Mouse (Mus musculus) embryonic stem cell, embryonic (primary cell): ENCODE measurements around the gene Cyp2w1.

Experiments used
- CTCF ChIA-PET, 4 experiments: fragments of 300-600 bp in 2 of 4; fragments of 350-600 bp in 2 of 4; sonication (Branson Sonifier 250); formaldehyde crosslinking; loops; one replicate each; lab custom pipeline; 2022; ENCODE audit warnings: inconsistent platforms in 2 of 4; lab: Charles Lee
- POLR2A ChIA-PET, 4 experiments: fragments of 300-600 bp in 2 of 4; fragments of 350-600 bp in 2 of 4; sonication (Branson Sonifier 250); formaldehyde crosslinking; loops; one replicate each; lab custom pipeline; 2022; ENCODE audit warnings: antibody characterized with exemption in 4 of 4, inconsistent platforms in 1 of 4; lab: Charles Lee

The Cyp2w1 gene

DNA sequence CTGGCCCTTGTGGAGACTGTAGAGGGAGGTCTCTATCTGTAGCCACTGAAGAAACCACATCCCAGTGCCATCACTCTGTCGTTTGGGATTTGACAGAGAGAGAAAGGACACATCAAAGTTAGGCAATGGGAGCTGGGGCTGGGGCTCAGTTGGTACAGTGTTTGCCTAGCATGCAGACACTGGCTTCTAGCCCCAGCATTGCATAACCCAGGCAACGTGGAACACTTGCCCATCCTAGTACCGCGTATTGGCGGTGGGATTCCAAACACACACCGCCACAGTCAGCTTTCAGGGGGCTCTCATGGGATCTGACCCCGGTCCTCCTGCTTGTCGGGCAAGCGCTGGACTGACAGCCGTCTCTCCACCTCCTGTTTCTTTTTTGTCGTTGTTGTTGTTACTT is 14.1 kb downstream of the Cyp2w1 start:
- CTCF ChIA-PET: interaction anchor here in 2 of 4 experiments (0.7 to 1.5 kb wide), 4 partner anchors 13 to 35 kb away, joined by 3 to 5 read pairs (median 3); no protein-coding TSS in a partner anchor
- POLR2A ChIA-PET: interaction anchor here in 2 of 4 experiments (1.2 to 1.4 kb wide), 3 partner anchors 14 to 69 kb away, joined by 3 read pairs; no protein-coding TSS in a partner anchor

DNA sequence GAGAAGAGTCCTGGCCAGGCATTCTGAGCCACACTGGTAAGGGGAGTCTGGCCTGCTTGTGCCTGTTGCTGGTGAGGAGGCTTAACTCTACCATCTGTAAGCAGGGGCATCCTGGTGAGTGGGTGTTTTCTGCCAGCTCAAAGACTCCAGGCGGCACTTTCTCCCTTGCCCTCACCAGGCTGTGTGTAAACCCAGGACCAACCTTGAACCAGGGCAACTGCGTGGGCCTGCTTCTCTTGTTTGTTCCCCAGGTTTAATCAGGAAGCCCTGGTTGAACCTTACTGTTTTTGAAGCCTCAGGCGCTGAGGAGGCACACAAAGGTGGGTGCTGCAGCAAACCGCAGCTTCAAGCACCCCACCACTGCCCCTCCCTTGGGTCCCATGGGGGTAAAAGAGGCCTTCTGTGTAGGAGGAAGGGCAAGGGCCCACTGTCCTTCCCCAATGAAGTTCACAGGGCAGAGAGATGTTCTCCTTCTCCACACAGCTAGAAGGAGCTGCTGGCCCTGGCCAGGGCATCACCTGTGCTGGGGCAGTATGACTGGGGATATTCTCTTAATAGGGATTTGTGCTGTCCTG is 15.6 kb downstream of the Cyp2w1 start:
- CTCF ChIA-PET: interaction anchor here in 2 of 4 experiments (0.6 to 1.5 kb wide), 3 partner anchors 27 to 37 kb away, joined by 3 to 5 read pairs (median 3); no protein-coding TSS in a partner anchor
- POLR2A ChIA-PET: interaction anchor here in 3 of 4 experiments (0.5 to 3.5 kb wide), 8 partner anchors 10 to 1818 kb away, joined by 3 to 13 read pairs (median 3); partner anchors contain the start of genes Get4 (in 1 of the 3) and Gpr146 (in 1 of the 3)

DNA sequence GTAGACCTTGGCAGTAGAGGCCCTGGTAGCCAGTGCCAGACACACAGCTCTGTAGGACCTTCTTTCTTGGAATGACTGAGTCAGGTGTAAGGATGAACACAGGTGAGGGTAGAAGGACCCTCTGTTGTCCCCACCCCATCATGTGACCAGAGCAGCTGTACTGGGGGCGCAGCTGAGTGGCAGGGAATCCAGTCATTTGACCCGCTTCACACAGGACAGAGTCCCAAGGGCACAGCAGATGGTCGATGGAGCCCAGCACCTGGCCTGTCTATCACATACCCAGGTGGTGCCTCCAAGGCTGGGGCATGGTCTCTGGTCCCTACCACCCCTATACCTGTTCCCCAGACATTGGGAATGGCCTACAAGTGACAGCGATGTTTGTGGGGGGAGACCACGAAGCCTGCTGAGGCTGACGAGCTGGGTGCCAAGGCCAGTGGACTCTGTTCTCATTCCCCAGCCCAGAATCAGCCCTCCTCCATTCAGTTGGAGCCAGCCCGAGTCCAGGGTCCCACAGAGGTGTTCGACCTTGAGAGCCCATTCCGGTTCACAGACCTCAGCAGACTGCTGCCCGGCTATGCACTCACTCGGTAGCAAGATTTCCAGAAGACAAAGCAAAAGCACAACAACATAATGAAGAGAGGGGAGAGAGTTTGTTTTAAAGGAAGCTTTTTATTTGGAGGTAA is 16.4 kb downstream of the Cyp2w1 start:
- POLR2A ChIA-PET: interaction anchor here in 2 of 4 experiments (0.5 to 3.5 kb wide), 7 partner anchors 10 to 179 kb away, joined by 3 to 13 read pairs (median 3); partner anchors contain the start of genes Get4 (in 1 of the 2) and Gpr146 (in 1 of the 2)
- CTCF ChIA-PET: interaction anchor here in 2 of 4 experiments (0.6 to 1.2 kb wide), 2 partner anchors 29 to 121 kb away, joined by 4 to 5 read pairs; no protein-coding TSS in a partner anchor

DNA sequence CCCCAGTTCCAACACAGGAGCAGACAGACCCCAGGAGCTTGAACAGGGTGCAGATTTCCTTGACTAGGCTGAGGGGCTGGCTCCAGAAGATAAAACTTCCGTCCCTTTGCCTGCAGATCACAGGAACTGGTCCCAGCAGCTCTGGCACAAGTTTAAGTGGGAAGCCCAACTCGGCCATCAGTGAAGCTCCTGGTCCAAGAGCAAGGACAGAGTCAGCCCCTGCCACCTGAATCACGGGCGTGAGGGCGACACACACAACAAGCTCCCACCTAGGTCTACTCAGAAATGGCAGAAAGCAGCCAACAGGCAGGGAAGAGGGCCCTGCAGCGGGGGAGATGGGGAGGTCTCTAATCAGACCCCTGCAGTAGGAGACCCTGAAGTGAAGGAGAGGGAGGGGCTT is 17.9 kb downstream of the Cyp2w1 start:
- ChIA-PET CTCF (interaction anchor here (0.6 to 2.0 kb wide), 10 partner anchors 12 to 376 kb away, joined by 3 to 6 read pairs (median 3); no protein-coding TSS in a partner anchor), POLR2A (interaction anchor here in 3 of 4 experiments (0.5 to 3.5 kb wide), 17 partner anchors 8 to 374 kb away, joined by 3 to 14 read pairs (median 3); partner anchors contain the start of genes Gpr146 (in 1 of the 3) and Sun1 (in 1 of the 3))

DNA sequence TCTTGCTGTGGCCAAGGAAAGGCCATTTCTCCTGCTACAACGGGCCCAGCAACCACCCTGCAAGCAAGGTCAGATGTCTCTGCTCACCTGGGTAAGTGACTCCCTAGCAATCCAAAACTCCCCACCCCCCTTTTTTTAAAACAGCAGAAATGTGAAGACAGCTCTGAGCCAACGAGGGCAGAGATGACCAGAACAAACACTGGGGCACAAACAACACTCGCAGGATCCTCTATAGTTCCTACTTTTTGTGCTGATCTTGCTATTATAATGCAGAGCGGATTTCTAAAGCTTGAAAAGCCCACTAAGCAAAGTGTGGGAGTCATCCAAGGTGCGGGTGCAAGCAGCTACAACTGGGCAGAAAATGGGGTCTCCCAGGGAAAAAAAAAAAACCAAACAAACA is 18.7 kb downstream of the Cyp2w1 start:
- CTCF ChIA-PET: interaction anchor here (0.6 to 2.0 kb wide), 11 partner anchors 9 to 375 kb away, joined by 3 to 6 read pairs (median 3); no protein-coding TSS in a partner anchor
- POLR2A ChIA-PET: interaction anchor here in 3 of 4 experiments (0.8 to 2.8 kb wide), 15 partner anchors 8 to 374 kb away, joined by 3 to 14 read pairs (median 3); partner anchors contain the start of gene Sun1 (in 1 of the 3)

DNA sequence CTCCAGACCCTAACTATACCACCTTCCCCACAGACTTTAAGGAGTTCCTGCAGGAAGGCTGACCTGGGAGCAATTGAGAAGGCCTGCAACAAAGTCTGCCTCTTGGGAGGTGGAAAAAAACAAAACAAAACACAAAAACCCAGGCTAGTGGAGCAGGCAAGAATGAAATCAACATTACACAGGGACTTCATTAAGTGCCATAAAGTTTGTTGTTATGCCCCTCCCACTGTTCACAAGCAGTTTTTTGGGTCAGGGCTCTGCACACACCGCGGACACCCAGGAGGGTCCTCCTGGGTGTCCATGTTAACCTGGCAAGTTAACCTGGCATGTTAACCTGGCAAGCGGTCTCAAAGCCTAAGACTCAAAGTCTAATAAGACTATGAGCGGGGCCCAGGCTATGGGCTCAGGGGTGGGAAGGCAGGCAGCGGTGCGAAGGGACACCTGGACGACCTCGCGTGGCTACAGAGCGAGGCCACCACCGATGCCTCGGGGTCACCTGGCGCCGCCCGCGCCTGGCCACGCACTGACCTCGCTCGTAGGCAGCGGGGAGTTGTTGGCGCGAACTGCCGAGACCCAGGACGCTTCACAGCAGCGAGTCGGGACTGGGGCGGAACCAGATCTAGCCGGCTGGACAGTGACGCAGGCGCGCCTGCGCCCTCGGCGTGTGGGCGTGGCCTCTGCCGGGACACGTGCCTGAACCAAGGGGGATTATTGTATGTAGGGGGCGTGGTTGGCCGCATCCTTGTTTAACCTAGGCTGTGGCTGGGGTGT is 19.4 kb downstream of the Cyp2w1 start:
- CTCF ChIA-PET: interaction anchor here in 3 of 4 experiments (0.7 to 2.0 kb wide), 8 partner anchors 8 to 38 kb away, joined by 3 to 6 read pairs (median 3); no protein-coding TSS in a partner anchor
- POLR2A ChIA-PET: interaction anchor here in 2 of 4 experiments (0.7 to 2.8 kb wide), 11 partner anchors 7 to 375 kb away, joined by 3 to 14 read pairs (median 3); partner anchors contain the start of genes Cyp2w1 (in 1 of the 2) and Sun1 (in 1 of the 2)

DNA sequence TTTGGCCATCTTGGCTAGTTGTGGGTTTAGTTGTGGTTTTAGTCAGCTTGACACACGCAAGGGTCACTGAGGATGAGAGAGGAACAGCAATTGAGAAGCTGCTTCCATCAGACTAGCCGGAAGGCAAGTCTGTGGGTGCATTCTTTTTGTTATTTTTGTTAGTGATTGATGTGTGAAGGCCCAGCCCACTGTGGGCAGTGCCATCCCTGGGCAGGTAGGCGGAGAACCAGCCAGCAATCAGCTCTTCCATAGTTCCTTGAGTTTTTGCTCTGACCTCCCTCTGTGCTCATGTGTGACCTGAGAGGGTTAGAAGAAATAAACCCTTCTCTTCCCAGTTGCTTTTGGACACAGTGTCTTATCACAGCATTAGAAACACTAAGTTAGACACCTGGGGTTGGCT is 20.7 kb downstream of the Cyp2w1 start:
- ChIA-PET POLR2A (interaction anchor here in 2 of 4 experiments (0.6 to 1.5 kb wide), 4 partner anchors 28 to 173 kb away, joined by 3 to 8 read pairs (median 4); partner anchors contain the start of gene Sun1 (in 1 of the 2)), CTCF (interaction anchor here in 2 of 4 experiments (0.5 to 1.4 kb wide), 5 partner anchors 8 to 42 kb away, joined by 3 to 4 read pairs (median 3); no protein-coding TSS in a partner anchor)

DNA sequence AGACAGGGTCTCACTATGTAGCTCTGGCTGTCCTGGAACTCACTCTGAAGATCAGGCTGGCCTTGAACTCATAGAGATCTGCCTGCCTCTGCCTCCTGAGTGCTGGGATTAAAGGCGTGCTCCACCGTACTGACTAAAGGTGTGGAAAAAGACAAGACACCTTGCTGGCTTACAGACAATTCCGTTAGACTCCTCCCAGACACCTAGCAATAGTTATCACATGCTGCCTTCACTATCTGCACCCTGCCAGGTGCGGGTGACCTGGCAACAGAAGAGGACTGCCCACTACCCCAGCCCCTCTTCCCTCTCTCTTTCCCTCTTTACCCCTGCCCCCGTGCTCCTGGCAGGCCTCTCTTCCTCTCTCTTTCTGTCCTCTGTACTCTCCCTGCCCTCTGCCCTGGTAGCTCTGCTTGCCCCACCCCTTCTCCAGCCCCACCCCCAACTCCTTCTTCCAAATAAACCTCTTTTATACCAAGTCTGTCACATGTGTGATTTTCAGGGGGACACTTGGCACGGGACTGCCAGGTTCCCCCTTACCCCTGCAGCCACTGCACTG is 21.6 kb downstream of the Cyp2w1 start:
- ChIA-PET CTCF (interaction anchor here in 1 of 4 experiments (1.0 kb wide), 1 partner anchor 21 kb away, joined by 3 read pairs; no protein-coding TSS in a partner anchor), POLR2A (interaction anchor here in 2 of 4 experiments (0.6 to 1.3 kb wide), 5 partner anchors 9 to 174 kb away, joined by 3 to 4 read pairs (median 3); partner anchors contain the start of gene Sun1 (in 1 of the 2))

DNA sequence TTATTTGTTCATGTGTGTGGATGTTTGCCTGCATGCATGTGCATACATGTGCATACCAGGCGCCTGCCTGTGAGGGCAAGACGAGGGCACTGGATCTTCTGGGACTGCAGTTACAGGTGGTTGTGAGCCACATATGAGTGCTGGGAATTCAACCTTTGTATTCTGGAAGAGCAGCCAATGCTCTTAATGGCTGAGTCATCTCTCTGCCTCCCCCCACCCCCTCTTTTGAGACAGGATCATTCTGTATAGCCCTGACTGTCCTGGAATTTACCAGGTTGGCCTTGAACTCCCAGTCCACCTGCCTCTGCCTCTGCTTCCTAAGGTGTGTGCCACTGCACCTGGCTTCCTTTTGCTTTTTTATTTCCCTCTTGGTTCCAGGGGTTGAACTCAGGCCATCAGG is 22.4 kb downstream of the Cyp2w1 start:
- POLR2A ChIA-PET: interaction anchor here in 2 of 4 experiments (1.1 to 1.4 kb wide), 4 partner anchors 10 to 109 kb away, joined by 3 to 4 read pairs (median 3); partner anchors contain the start of gene 3110082I17Rik (in 2 of the 2)
- CTCF ChIA-PET: interaction anchor here in 2 of 4 experiments (0.6 to 0.9 kb wide), 3 partner anchors 21 to 275 kb away, joined by 3 to 5 read pairs (median 3); no protein-coding TSS in a partner anchor

DNA sequence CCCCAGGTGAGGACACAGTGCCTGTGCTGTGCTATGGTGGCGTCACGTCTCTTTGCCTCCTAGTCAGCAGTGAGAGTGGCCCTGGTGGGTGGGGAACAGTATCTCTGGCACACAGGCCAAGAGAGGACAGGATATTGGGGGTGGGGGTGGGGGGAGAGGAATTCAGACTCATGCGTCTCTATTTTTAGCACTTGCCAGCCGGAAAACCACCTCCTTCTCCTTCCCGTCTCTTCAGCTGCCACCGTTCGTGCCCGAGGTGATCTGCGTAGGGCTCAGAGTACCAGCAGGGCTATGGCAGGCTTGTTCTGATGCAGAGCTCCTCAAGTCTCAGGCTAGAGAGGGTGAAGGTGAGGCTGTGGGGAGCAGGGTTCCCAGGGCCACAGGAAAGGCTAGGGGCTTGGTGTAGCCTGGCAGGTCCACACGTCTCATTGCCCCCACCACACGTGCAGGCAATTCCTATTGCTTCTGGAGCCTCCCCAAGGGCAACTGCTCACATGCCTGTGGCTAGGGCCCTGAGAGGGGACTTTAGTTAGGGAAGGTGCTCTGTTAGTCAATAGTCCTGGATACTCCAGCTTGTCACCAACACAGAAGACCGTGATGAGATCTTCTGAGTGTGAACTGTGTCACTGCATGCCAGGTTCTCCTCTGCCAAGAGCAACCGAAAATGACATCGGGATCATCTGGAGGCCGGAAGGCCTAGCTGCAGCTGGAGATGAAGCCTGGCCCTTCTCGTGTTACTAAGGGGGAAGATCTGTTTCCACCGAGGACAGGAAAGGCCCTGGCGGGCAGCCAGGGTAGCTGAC is 25.3 kb downstream of the Cyp2w1 start, which contains the start of gene Gpr146:
Gene Gpr146, plus strand, starts transcription at position 230 of the 803 bp plus-strand sequence.
- ChIA-PET POLR2A (interaction anchor here in 3 of 4 experiments (0.5 to 3.3 kb wide), 13 partner anchors 7 to 107 kb away, joined by 3 to 13 read pairs (median 3); partner anchors contain the start of gene Zfand2a (in 1 of the 3)), CTCF (interaction anchor here in 1 of 4 experiments (0.7 to 1.9 kb wide), 3 partner anchors 21 to 67 kb away, joined by 3 to 5 read pairs (median 4); no protein-coding TSS in a partner anchor)

DNA sequence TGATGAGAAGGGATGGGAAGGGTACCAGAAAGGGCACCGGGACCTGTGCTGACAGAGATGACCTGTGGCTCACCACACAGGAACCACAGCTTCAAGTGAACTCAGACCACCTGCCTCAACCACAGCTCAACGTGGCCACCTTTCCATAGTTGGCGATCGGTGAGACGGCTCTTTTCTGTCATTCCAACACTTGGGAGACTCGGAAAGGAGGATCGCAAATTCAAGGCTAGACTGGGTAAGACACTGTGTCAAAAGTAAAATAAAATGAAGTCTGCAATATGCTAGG is 25.8 kb downstream of the Cyp2w1 start:
- ChIA-PET CTCF (interaction anchor here in 1 of 4 experiments (1.0 to 1.9 kb wide), 2 partner anchors 20 to 26 kb away, joined by 3 to 5 read pairs; no protein-coding TSS in a partner anchor), POLR2A (interaction anchor here in 3 of 4 experiments (0.6 to 3.3 kb wide), 11 partner anchors 7 to 106 kb away, joined by 3 to 13 read pairs (median 3); partner anchors contain the start of gene Zfand2a (in 1 of the 3))

DNA sequence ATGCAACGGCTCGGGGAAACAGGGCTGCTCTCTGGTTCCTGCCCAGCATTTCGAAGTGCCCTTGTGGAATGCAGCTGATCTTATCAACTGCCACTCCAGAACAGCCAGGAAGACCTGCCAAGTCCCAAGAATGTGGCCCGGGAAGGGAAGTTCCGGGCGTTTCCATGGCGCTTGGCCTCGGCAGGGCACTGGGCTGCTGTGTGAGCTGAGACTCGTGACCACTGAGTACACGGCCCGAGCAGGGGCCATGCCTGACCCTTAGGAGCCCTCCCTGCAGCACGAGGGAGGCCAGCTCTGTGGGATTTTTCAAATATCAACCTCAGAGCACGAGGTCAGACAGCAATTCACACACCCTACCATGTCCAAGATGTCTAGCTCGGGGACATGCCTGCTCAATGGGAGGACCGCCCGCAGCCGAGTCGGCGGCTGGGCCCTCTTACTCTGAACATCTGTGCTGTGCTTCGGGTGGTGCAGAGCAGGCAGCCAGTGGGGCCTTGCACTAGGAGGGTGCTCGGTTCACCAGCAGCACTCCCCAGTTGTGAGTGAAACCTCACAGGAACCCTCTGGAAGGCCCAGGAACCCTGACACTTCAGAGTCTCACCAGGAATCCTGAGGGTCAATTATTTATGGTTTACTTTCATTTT is 26.7 kb downstream of the Cyp2w1 start:
- POLR2A ChIA-PET: interaction anchor here in 2 of 4 experiments (1.3 to 3.3 kb wide), 11 partner anchors 8 to 105 kb away, joined by 3 to 13 read pairs (median 4); partner anchors contain the start of gene Zfand2a (in 2 of the 2)
- CTCF ChIA-PET: interaction anchor here in 2 of 4 experiments (0.6 to 0.8 kb wide), 3 partner anchors 19 to 23 kb away, joined by 3 to 5 read pairs (median 3); no protein-coding TSS in a partner anchor

DNA sequence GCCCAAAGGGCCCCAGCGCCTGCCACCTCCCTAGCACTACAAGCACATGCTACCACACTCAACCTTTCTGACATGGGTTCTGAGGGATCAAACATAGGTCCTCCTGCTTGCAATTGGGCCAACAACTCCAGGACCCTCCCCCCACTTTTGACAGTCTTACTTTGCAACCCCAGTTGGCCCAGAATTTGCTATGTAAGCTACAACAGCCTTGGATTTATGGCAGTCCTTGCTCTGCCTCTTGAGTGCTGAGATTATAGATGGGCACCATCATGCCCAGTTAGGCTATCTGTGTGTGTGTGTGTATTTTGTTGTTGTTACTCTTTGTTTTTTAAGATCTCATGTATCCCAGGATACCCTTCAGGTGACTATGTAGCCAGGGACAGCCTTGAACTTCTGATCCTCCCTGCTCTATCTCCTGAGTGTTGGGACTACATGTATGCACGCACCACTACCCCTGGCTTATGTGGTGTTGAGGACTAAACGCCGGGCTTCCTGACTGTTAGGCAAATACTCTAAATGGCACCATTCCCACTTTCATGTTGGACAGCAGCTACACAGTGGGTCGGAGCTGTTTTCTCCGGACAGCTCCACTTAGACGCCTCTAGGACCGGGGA is 27.5 kb downstream of the Cyp2w1 start:
- CTCF ChIA-PET: interaction anchor here in 3 of 4 experiments (0.6 to 1.4 kb wide), 12 partner anchors 8 to 1129 kb away, joined by 3 to 6 read pairs (median 3); no protein-coding TSS in a partner anchor
- POLR2A ChIA-PET: interaction anchor here in 3 of 4 experiments (0.5 to 3.3 kb wide), 25 partner anchors 8 to 1633 kb away, joined by 3 to 14 read pairs (median 4); partner anchors contain the start of genes Zfand2a (in 2 of the 3), 3110082I17Rik (in 1 of the 3), C130050O18Rik (in 1 of the 3) and Get4 (in 1 of the 3)
